Comparison of ENCODE assay signal across 7 mouse cellular contexts in genomic region chr5:21866311-21866712, GRCm38 (mm10). TPM values are rescaled to one million over a fixed set of nuclear protein-coding genes. Genes with fewer than 3 reads are reported as not detected.
DNase-seq lines count a peak whose midpoint lies in the region; ATAC-seq and TF ChIP-seq lines count a peak whose summit lies in the region.

No protein-coding gene starts in this region.

- H3K4me1 ChIP-seq in embryonic facial prominence, embryonic 12.5 days, result peaks cover 11% of the 10 kb centered on the region; the same call in 1 of the 2 replicates
- no peaks in the 10 kb centered on the region for H3K4me1 ChIP-seq in intestine, postnatal 0 days (replicated peaks; ENCODE audit: control insufficient read depth, insufficient read depth, low read length)
- no peaks in the 10 kb centered on the region for H3K4me1 ChIP-seq in lung, postnatal 0 days (ENCODE audit: insufficient read depth, low read depth, low read length)
- 0 out of 2 replicates have a peak, but pooled peaks cover 4% of the 10 kb centered on the region for H3K4me1 ChIP-seq in stomach, embryonic 16.5 days (ENCODE audit: control insufficient read depth, insufficient read depth, low read length)

- no peak for TF ChIP-seq EP300 in lung, postnatal 0 days (IDR thresholded peaks at IDR 0.05)

- DNase-seq in 3134 (ENCODE audit: extremely low read depth, insufficient read length, low spot score) (peak; percentile 13), ES-CJ7 (ENCODE audit: low read depth, low spot score) (peak; percentile 14)
- DNase-seq in lung, postnatal 0 days (ENCODE audit: low spot score), result peak; percentile 27
- no peak for DNase-seq in heart, adult 8-10 months (ENCODE audit: low spot score)

- no peak overlapping the region for H3K27ac ChIP-seq in embryonic facial prominence, embryonic 12.5 days
- H3K27ac ChIP-seq in intestine, postnatal 0 days (ENCODE audit: low read depth, low read length), result no peak overlapping the region
- no peak overlapping the region for H3K27ac ChIP-seq in lung, postnatal 0 days (ENCODE audit: low read length)
- H3K27ac ChIP-seq in stomach, embryonic 16.5 days (ENCODE audit: low read length), result no peak overlapping the region

- H3K4me3 ChIP-seq in embryonic facial prominence, embryonic 12.5 days, result peak overlapping the region; percentile 19; the same call in 1 of the 2 replicates
- no peak overlapping the region for H3K4me3 ChIP-seq in intestine, postnatal 0 days (ENCODE audit: low read depth, low read length)
- no peak overlapping the region for H3K4me3 ChIP-seq in lung, postnatal 0 days (ENCODE audit: low read depth, low read length)
- 0 out of 2 replicates have a peak overlapping the region, but pooled peaks have one; percentile 5 for H3K4me3 ChIP-seq in stomach, embryonic 16.5 days (replicated peaks; ENCODE audit: low read length)

- no peak overlapping the region for H3K9ac ChIP-seq in embryonic facial prominence, embryonic 12.5 days
- H3K9ac ChIP-seq in intestine, postnatal 0 days (ENCODE audit: low read depth, low read length), result no peak overlapping the region
- H3K9ac ChIP-seq in lung, postnatal 0 days (replicated peaks; ENCODE audit: low read depth), result no peak overlapping the region
- no peak overlapping the region for H3K9ac ChIP-seq in stomach, embryonic 16.5 days (ENCODE audit: low read length)

- peak overlapping the region; percentile 60 for H3K4me2 ChIP-seq in embryonic facial prominence, embryonic 12.5 days (replicated peaks)
- 0 out of 2 replicates have a peak overlapping the region, but pooled peaks have one; percentile 58 for H3K4me2 ChIP-seq in intestine, postnatal 0 days (replicated peaks; ENCODE audit: low read depth)
- peak overlapping the region; percentile 40 for H3K4me2 ChIP-seq in lung, postnatal 0 days (replicated peaks; ENCODE audit: low read depth, low read length)
- H3K4me2 ChIP-seq in stomach, embryonic 16.5 days (ENCODE audit: low read depth, low read length), result peak overlapping the region; percentile 53; the same call in 1 of the 2 replicates

- no peaks in the 10 kb centered on the region for H3K36me3 ChIP-seq in embryonic facial prominence, embryonic 12.5 days
- H3K36me3 ChIP-seq in intestine, postnatal 0 days (ENCODE audit: control insufficient read depth, insufficient read depth), result no peaks in the 10 kb centered on the region
- H3K36me3 ChIP-seq in lung, postnatal 0 days (ENCODE audit: insufficient read depth, low read length), result no peaks in the 10 kb centered on the region
- H3K36me3 ChIP-seq in stomach, embryonic 16.5 days (ENCODE audit: control insufficient read depth, insufficient read depth, low read length), result no peaks in the 10 kb centered on the region

- 7% methylated on average over 6 of the region's 6 CpGs for WGBS in embryonic facial prominence, embryonic 12.5 days
- WGBS in intestine, postnatal 0 days, result 22% methylated on average over 6 of the region's 6 CpGs
- WGBS in lung, postnatal 0 days, result 13% methylated on average over 6 of the region's 6 CpGs
- WGBS in stomach, embryonic 16.5 days, result 17% methylated on average over 6 of the region's 6 CpGs

- H3K9me3 ChIP-seq in embryonic facial prominence, embryonic 12.5 days, result no peaks in the 10 kb centered on the region
- H3K9me3 ChIP-seq in intestine, postnatal 0 days (ENCODE audit: control insufficient read depth), result no peaks in the 10 kb centered on the region
- H3K9me3 ChIP-seq in lung, postnatal 0 days (ENCODE audit: low read length), result no peaks in the 10 kb centered on the region
- H3K9me3 ChIP-seq in stomach, embryonic 16.5 days (replicated peaks; ENCODE audit: control insufficient read depth, low read length), result no peaks in the 10 kb centered on the region

- TF ChIP-seq CTCF in intestine, postnatal 0 days (IDR thresholded peaks at IDR 0.05; ENCODE audit: low read depth), result no peak
- no peak for TF ChIP-seq CTCF in lung, postnatal 0 days (IDR thresholded peaks at IDR 0.05)

- no peaks in the 10 kb centered on the region for H3K27me3 ChIP-seq in embryonic facial prominence, embryonic 12.5 days
- H3K27me3 ChIP-seq in intestine, postnatal 0 days (replicated peaks; ENCODE audit: control insufficient read depth, insufficient read depth, low read length), result no peaks in the 10 kb centered on the region
- H3K27me3 ChIP-seq in lung, postnatal 0 days (replicated peaks; ENCODE audit: insufficient read depth, low read length), result no peaks in the 10 kb centered on the region
- H3K27me3 ChIP-seq in stomach, embryonic 16.5 days (ENCODE audit: control insufficient read depth, insufficient read depth, low read length), result no peaks in the 10 kb centered on the region; the same call in 1 of the 2 replicates

- ATAC-seq in embryonic facial prominence, embryonic 12.5 days (ENCODE audit: insufficient number of reproducible peaks, insufficient read depth, low FRiP score, low TSS enrichment), result no peak
- no peak for ATAC-seq in intestine, postnatal 0 days
- peak; percentile 23; the same call in 1 of the 2 replicates for ATAC-seq in lung, postnatal 0 days
- no peak for ATAC-seq in stomach, embryonic 16.5 days (ENCODE audit: insufficient read depth, low FRiP score)

RNA-seq across cellular contexts. Expression of gene Slc26a5, which starts 0.9 kb away (rescaled TPM):
- polyA plus RNA-seq in embryonic facial prominence, embryonic 12.5 days (2016; fragmentation: Nextera tagmentation; extraction: Ambion mirVana), result 0.09 and 0.23 TPM in 2 replicates
- 0.07 TPM in 1 of 2 replicates, not detected in the other for polyA plus RNA-seq in intestine, postnatal 0 days (2015; fragmentation: Nextera tagmentation; extraction: Ambion mirVana)
- polyA plus RNA-seq in lung, postnatal 0 days (2015; fragmentation: Nextera tagmentation; extraction: Ambion mirVana), result not detected in 2 replicates
- polyA plus RNA-seq in stomach, embryonic 16.5 days (2015; fragmentation: Nextera tagmentation; extraction: Ambion mirVana), result not detected in 2 replicates
- not detected for total RNA-seq in heart, adult 8-10 months (2022)

Comparison
In these comparisons a context has a peak if more than half of its experiments do, and no peak if none do; other contexts are left out.
1. H3K4me3 ChIP-seq: peak in embryonic facial prominence, embryonic 12.5 days (single experiment) and stomach, embryonic 16.5 days (single experiment); none in intestine, postnatal 0 days (single experiment) and lung, postnatal 0 days (single experiment).
2. Peak in every context shown above with its lines, with median percentiles within 50 percentile points of each other: H3K4me2 ChIP-seq.